11 mouse cellular contexts compared by ENCODE assay signal in the genomic region with DNA sequence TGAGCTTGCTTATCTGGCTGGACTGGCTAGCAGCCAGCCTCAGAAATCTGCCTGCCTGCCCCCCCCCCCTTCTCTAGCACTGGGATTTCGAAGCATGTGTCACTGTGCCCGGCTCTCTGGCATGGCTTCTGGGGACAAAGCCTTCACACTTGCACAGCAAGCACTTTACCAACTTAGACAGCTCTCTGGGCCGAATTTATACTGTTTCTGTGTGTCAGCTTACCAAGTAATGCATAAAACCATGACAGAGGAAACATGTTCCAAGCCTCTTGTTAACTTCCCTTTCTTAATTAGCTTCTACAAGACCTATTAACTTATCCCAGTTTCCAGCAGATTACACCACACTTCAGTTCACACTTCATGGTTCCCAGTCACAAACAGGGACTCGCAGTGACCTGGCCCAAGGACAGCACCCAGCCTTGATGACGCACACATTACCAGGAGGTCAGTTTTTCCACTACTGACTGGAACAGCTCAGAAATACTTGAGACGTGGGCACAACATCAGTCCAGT.
DNase-seq lines count a peak whose midpoint lies in the region; ATAC-seq lines count a peak whose summit lies in the region.
"Had no signal": no experiment of that assay in that cellular context is flagged by ENCODE, and none has a peak within 500 bp of the region (broad histone marks: within the 10 kb centered on the region; RNA-seq: fewer than 3 reads in every experiment).

No protein-coding gene starts in this region.

- H3K36me3 ChIP-seq in intestine, embryonic 15.5 days: no peaks in the 10 kb centered on the region
- H3K36me3 ChIP-seq in intestine, embryonic 16.5 days (ENCODE audit: control insufficient read depth, insufficient read depth, low read length): no peaks in the 10 kb centered on the region
- H3K36me3 ChIP-seq: stomach, embryonic 15.5 days had no signal

- 0 out of 2 replicates have a peak overlapping the region, but pooled peaks have one; percentile 13 for H3K27ac ChIP-seq in intestine, embryonic 15.5 days
- no peak overlapping the region for H3K27ac ChIP-seq in intestine, embryonic 16.5 days (ENCODE audit: low read length)
- H3K27ac ChIP-seq: left cerebral cortex, adult 2 months; stomach, embryonic 15.5 days had no signal

- no peak for ATAC-seq in intestine, embryonic 15.5 days
- ATAC-seq in intestine, embryonic 16.5 days: no peak
- ATAC-seq in megakaryocyte progenitor cell, adult 5-6 weeks (replicated peaks; ENCODE audit: poor library complexity): no peak

- H3K4me2 ChIP-seq in intestine, embryonic 15.5 days (replicated peaks): no peak overlapping the region
- H3K4me2 ChIP-seq in intestine, embryonic 16.5 days (ENCODE audit: low read depth, low read length): no peak overlapping the region
- H3K4me2 ChIP-seq: stomach, embryonic 15.5 days had no signal

- 67% methylated on average over 6 of the region's 6 CpGs for WGBS in intestine, embryonic 15.5 days
- 61% methylated on average over 6 of the region's 6 CpGs for WGBS in intestine, embryonic 16.5 days

- H3K9ac ChIP-seq in intestine, embryonic 15.5 days: no peak overlapping the region
- H3K9ac ChIP-seq in intestine, embryonic 16.5 days (ENCODE audit: low read depth, low read length): no peak overlapping the region
- H3K9ac ChIP-seq: stomach, embryonic 15.5 days had no signal

- 0 out of 2 replicates have a peak, but pooled peaks cover 11% of the 10 kb centered on the region for H3K4me1 ChIP-seq in intestine, embryonic 15.5 days (replicated peaks)
- H3K4me1 ChIP-seq in intestine, embryonic 16.5 days (ENCODE audit: control insufficient read depth, insufficient read depth, low read length): peaks cover 9% of the 10 kb centered on the region; the same call in 1 of the 2 replicates

- DNase-seq in adrenal gland, adult 2 months: peak; percentile 89
- DNase-seq in heart, adult 18-20 months: peak; percentile 77
- peak; percentile 41 for DNase-seq in kidney, postnatal 14 days
- DNase-seq in urinary bladder, postnatal 10 days (ENCODE audit: low spot score): no peak
- DNase-seq in liver: no peak

- H3K9me3 ChIP-seq in intestine, embryonic 15.5 days: no peaks in the 10 kb centered on the region
- no peaks in the 10 kb centered on the region for H3K9me3 ChIP-seq in intestine, embryonic 16.5 days (ENCODE audit: control insufficient read depth, low read length)
- H3K9me3 ChIP-seq: stomach, embryonic 15.5 days had no signal

- H3K4me3 ChIP-seq in intestine, embryonic 15.5 days (replicated peaks): no peak overlapping the region
- H3K4me3 ChIP-seq in intestine, embryonic 16.5 days (ENCODE audit: low read length): no peak overlapping the region
- H3K4me3 ChIP-seq: left cerebral cortex, adult 2 months; stomach, embryonic 15.5 days had no signal

- H3K27me3 ChIP-seq in intestine, embryonic 15.5 days (replicated peaks): no peaks in the 10 kb centered on the region
- no peaks in the 10 kb centered on the region for H3K27me3 ChIP-seq in intestine, embryonic 16.5 days (replicated peaks; ENCODE audit: control insufficient read depth, insufficient read depth, low read length)
- H3K27me3 ChIP-seq: CH12.LX; stomach, embryonic 15.5 days had no signal

Comparison
In these comparisons a context has a peak if more than half of its experiments do, and no peak if none do; other contexts are left out.
1. DNase-seq: peak in adrenal gland, adult 2 months (single experiment), heart, adult 18-20 months (2 of 2) and kidney, postnatal 14 days (single experiment); none in urinary bladder, postnatal 10 days (single experiment) and liver (single experiment).